Mouse (Mus musculus) thymus, adult 18-20 months (tissue): Measurements from ENCODE around the gene Olfr463.
"Not testable (repeated sequence)": the region's sequence is repeated elsewhere in the genome, so short reads cannot be mapped to it uniquely, and the experiment has no call there.

Experiments
- DNase-seq, 2 experiments: peaks; one replicate each; pipeline ENCODE4 v3.0.0; 2022; ENCODE audit warnings: mixed read lengths in 2 of 2

Gene Olfr463

GRCm38 (mm10) chr11:87897287-87897686, at the start of gene Olfr463:
Gene Olfr463, minus strand, starts transcription at chr11:87897387.
- DNase-seq, result no peak

- no peak for DNase-seq
Observed at GRCm38 (mm10) chr11:87935467-87935866, 38.3 kb upstream of the Olfr463 start.

- DNase-seq, result no peak
Observed at GRCm38 (mm10) chr11:87933731-87934130, 36.5 kb upstream of the Olfr463 start.

GRCm38 (mm10) chr11:87930348-87930747, 33.2 kb upstream of the Olfr463 start:
- no peak for DNase-seq

- DNase-seq, result no peak
Observed at GRCm38 (mm10) chr11:87920966-87921365, 23.8 kb upstream of the Olfr463 start, which contains the start of gene Olfr464. Gene Olfr464, minus strand, starts transcription at chr11:87920967.

GRCm38 (mm10) chr11:87920301-87920700, 23.1 kb upstream of the Olfr463 start:
- no peak for DNase-seq

- DNase-seq, result no peak
Observed at GRCm38 (mm10) chr11:87916005-87916404, 18.8 kb upstream of the Olfr463 start.

- DNase-seq, result no peak
Observed at GRCm38 (mm10) chr11:87904331-87904730, 7.1 kb upstream of the Olfr463 start.

GRCm38 (mm10) chr11:87892168-87892567, 5.0 kb downstream of the Olfr463 start, which contains the start of gene Olfr462:
Gene Olfr462, minus strand, starts transcription at chr11:87892268.
- DNase-seq, result no peak

GRCm38 (mm10) chr11:87884856-87885255, 12.3 kb downstream of the Olfr463 start:
- no peak for DNase-seq

- DNase-seq, result no peak
Observed at GRCm38 (mm10) chr11:87883493-87883892, 13.7 kb downstream of the Olfr463 start.

GRCm38 (mm10) chr11:87881714-87882113, 15.5 kb downstream of the Olfr463 start:
- DNase-seq, result no peak

GRCm38 (mm10) chr11:87879826-87880225, 17.4 kb downstream of the Olfr463 start:
- DNase-seq, result no peak

GRCm38 (mm10) chr11:87875436-87875835, 21.8 kb downstream of the Olfr463 start, which contains the start of gene Epx:
Gene Epx, minus strand, starts transcription at chr11:87875536.
- DNase-seq, result no peak

- DNase-seq, result no peak
Observed at GRCm38 (mm10) chr11:87871766-87872165, 25.4 kb downstream of the Olfr463 start.

- DNase-seq, result no peak
Observed at GRCm38 (mm10) chr11:87870096-87870495, 27.1 kb downstream of the Olfr463 start.

- DNase-seq, result not testable (repeated sequence)
Observed at GRCm38 (mm10) chr11:87866891-87867290, 30.3 kb downstream of the Olfr463 start.

GRCm38 (mm10) chr11:87862805-87863204, 34.4 kb downstream of the Olfr463 start:
- no peak for DNase-seq

- DNase-seq, result no peak
Observed at GRCm38 (mm10) chr11:87860426-87860825, 36.8 kb downstream of the Olfr463 start.

- DNase-seq, result no peak
Observed at GRCm38 (mm10) chr11:87859273-87859672, 37.9 kb downstream of the Olfr463 start.

- DNase-seq, result no peak
Observed at GRCm38 (mm10) chr11:87854550-87854949, 42.6 kb downstream of the Olfr463 start.

GRCm38 (mm10) chr11:87853597-87853954, 43.6 kb downstream of the Olfr463 start:
- no peak for DNase-seq

- DNase-seq, result peak; percentile 82 to 86
Observed at GRCm38 (mm10) chr11:87852690-87853596, 44.2 kb downstream of the Olfr463 start, which contains the start of gene Mks1. Gene Mks1, plus strand, starts transcription at chr11:87853215.

- DNase-seq, result no peak
Observed at GRCm38 (mm10) chr11:87847884-87848283, 49.3 kb downstream of the Olfr463 start.
